Mouse (Mus musculus) liver, embryonic 14.5 days (tissue): ENCODE results near the gene B3gnt8. TPM values are rescaled to one million over a fixed set of nuclear protein-coding genes. Genes with fewer than 3 reads are reported as not detected.
A peak's percentile ranks its signal among the peaks of the same experiment; 100 is the strongest.

Experiments
- ATAC-seq: fragments of 200-750 bp; cut with Nextera tagmentation; 2 replicates; pipeline ENCODE4 v1.8.0; 2017; ENCODE audit warnings: moderate number of reproducible peaks, mild to moderate bottlenecking, moderate library complexity; ENCODE audit not compliant: insufficient read depth
- DNase-seq, 3 experiments: peaks; one replicate each; pipeline ENCODE4 v3.0.0-alpha.2; 2012 to 2013; ENCODE audit warnings: low read depth in 3 of 3, low spot score in 3 of 3
- H3K27ac ChIP-seq: fragments of 300-500 bp; sonication (generic); 2 replicates; pipeline ENCODE4 v1.5.1; 2014; ENCODE audit warnings: moderate library complexity, mild to moderate bottlenecking, control low read depth, inconsistent platforms
- H3K27me3 ChIP-seq: fragments of 300-500 bp; sonication (generic); 2 replicates; pipeline ENCODE4 v1.6.1; 2014; ENCODE audit warnings: mild to moderate bottlenecking, low read length, moderate library complexity; ENCODE audit not compliant: control insufficient read depth, insufficient read depth
- H3K36me3 ChIP-seq: fragments of 300-500 bp; sonication (generic); replicated peaks from 2 replicates; pipeline ENCODE4 v1.6.1; 2014; ENCODE audit warnings: low read depth; ENCODE audit not compliant: control insufficient read depth, insufficient read depth
- H3K4me1 ChIP-seq, 2 experiments: fragments of 200-500 bp in 1 of 2; fragments of 300-500 bp in 1 of 2; sonication (generic) in 1 of 2; replicated peaks; 2 replicates each; pipeline ENCODE4 v1.6.1; 2012 to 2014; ENCODE audit warnings: antibody characterized with exemption in 1 of 2, inconsistent platforms in 1 of 2, low read length in 1 of 2; ENCODE audit not compliant: control insufficient read depth in 2 of 2, insufficient read depth in 2 of 2
- H3K4me2 ChIP-seq: fragments of 300-500 bp; sonication (generic); 2 replicates; pipeline ENCODE4 v1.6.1; 2014; ENCODE audit warnings: low read depth, mild to moderate bottlenecking, control low read depth, moderate library complexity
- H3K4me3 ChIP-seq, 2 experiments: fragments of 200-500 bp in 1 of 2; fragments of 300-500 bp in 1 of 2; sonication (generic) in 1 of 2; 2 replicates each; pipeline ENCODE4 v1.5.1; 2012 to 2014; ENCODE audit warnings: low read depth in 2 of 2, low read length in 2 of 2, mild to moderate bottlenecking in 2 of 2, control low read depth in 1 of 2, inconsistent platforms in 1 of 2, moderate library complexity in 1 of 2; ENCODE audit not compliant: insufficient read depth in 1 of 2
- H3K9ac ChIP-seq: fragments of 300-500 bp; sonication (generic); replicated peaks from 2 replicates; pipeline ENCODE4 v1.6.1; 2014; ENCODE audit warnings: mild to moderate bottlenecking, control low read depth, moderate library complexity
- H3K9me3 ChIP-seq: fragments of 300-500 bp; sonication (generic); 2 replicates; pipeline ENCODE4 v1.6.1; 2016; ENCODE audit warnings: low read length, mixed read lengths; ENCODE audit not compliant: control insufficient read depth
- CTCF ChIP-seq: IDR thresholded peaks from 2 replicates; pipeline ENCODE4 v1.5.1; 2016; ENCODE audit warnings: antibody characterized with exemption, low read depth, control low read depth
- EP300 ChIP-seq: IDR thresholded peaks from 2 replicates; pipeline ENCODE4 v1.6.1; 2016; ENCODE audit warnings: antibody characterized with exemption, low read depth
- WGBS: fragments of 180-500 bp; shearing (Covaris S2); extraction: QIAGEN DNeasy Blood & Tissue Kit; methylation state at CpG from one replicate; pipeline ENCODE4 v1.1.7; 2014; ENCODE audit not compliant: insufficient replicate concordance; 5-methylcytosine and 5-hydroxymethylcytosine counted together
- polyA plus RNA-seq, 2 experiments: library from polyadenylated mRNA; depleted of rRNA in 1 of 2; stranded (reverse) in 1 of 2; unstranded in 1 of 2; fragments of >200 nt; fragmentation: Nextera tagmentation in 1 of 2; extraction: Ambion mirVana in 1 of 2; gene quantifications; 2 replicates each; pipeline versions ENCODE4 v1.2.1 to v1.2.3; 2012 to 2014

B3gnt8 gene
- polyA plus RNA-seq, 2 experiments, result 0.81 to 1.6 TPM

DNA sequence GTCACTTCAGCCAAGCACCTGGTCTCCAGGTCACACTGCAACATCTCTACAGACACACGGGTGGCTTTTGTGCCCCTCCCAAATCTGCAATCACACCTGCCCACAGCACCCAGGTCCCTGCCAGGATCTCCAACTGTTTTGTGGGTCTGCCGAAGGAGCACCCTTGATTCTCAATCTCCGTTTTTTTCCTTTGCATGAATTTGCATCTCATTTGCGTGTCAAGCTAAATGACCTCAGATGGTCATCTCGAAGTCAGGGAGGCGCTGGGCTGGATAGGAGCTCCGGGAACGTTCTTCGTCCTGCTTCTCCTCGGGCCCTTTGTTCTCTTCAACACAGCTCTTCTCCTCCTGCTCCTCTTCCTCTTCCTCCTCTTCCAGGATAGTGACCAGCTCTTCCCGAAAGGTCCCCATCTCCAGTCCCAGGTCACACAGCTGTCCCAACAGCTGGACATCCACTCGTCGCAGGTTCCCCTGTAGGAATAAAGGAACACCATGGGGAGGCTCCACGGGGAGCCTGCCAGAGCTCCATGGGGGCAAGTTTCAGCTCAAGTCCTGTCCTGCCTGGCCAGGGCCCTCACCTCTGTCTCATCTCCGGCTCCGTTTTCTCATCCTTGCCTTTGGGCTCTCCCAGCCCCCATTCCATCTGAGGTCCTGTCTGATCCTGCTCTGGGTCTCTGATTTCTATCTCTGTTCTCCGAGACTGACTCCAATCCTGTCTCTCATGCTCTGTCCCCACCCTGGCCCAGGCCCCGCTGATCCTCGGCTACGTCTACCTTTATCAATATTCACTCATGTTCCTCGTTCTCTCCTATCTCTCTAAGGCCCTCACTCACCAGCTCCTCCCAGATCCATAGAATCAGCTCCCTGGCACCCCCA is 11.4 kb upstream of the B3gnt8 start:
- no peak overlapping the region for H3K9ac ChIP-seq

DNA sequence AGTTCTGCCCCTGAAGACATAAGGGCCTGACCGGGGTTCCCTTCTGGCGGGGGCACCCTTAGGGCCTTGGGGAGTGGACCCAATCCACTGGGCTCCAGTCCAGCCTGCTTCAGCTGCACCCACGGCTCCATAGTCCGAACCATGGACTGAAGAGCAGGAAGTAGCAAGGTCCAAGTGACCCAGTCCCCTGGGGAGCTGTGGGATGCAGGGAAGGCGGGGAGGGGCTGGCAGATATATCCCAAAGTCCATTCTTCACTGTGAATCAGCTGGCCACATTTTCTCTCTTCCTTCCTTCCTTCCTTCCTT is 10.8 kb upstream of the B3gnt8 start, which contains the start of gene Erich4:
Gene Erich4 (minus strand): TSS at position 187 of the 306 bp plus-strand sequence.
- Histone ChIP-seq H3K9ac (no peak within 1 kb of the TSS), H3K27ac (no peak within 1 kb of the TSS)
- DNase-seq, result no peak

More for the DNA sequence above, 11.4 kb upstream of the B3gnt8 start:
- H3K27me3 ChIP-seq, result no peaks in the 10 kb centered on the region
- no peak overlapping the region for H3K27ac ChIP-seq
- 54% methylated on average over 21 of the region's 21 CpGs for WGBS
- TF ChIP-seq CTCF (no peak), EP300 (no peak)
- ATAC-seq (no peak), DNase-seq (no peak)
- peaks cover 5 to 10% of the 10 kb centered on the region in 2 experiments; a peak in 3 of 4 replicates for H3K4me1 ChIP-seq
- no peak overlapping the region for H3K4me3 ChIP-seq
- no peaks in the 10 kb centered on the region for H3K9me3 ChIP-seq
- H3K4me2 ChIP-seq, result no peak overlapping the region
- no peaks in the 10 kb centered on the region for H3K36me3 ChIP-seq

DNA sequence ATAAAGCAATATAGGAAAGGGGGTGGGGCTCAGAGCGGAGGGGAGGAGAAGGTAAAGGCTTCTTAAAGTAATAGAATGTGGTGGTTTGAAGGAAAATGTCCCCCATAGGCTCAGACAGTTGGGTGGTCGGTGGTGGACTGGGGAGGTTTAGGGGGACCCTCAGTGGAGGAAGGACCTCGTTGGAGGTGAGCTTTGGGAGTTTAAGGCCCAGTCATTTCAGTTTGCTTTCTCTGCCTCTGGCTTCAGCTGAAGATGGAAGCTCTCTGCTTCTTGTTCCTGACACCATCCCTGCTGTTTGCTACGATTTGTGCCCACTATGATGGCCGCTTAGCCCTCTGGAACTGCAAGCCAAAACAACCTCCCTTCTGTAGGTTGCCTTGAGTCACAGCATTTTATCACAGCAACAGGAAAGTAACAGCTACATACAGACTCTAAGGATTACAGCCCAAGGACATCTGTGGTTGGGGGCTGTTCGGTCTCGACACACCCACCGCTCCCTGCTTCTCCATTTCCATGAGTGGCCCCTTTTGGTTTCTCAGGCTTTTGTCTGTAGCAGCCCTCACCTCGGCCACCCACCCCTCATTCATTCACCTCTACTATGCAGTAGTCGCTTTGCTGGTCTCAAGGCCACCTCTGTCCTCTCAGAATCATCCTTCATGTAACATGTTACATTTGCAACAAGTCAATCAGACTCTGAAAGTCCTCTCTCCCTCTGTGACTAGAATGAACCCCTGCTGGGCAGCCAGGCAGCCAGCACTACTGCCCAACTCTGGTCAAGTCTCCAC is 8.9 kb upstream of the B3gnt8 start:
- 69% methylated on average over 10 of the region's 10 CpGs for WGBS
- Histone ChIP-seq H3K27me3 (no peaks in the 10 kb centered on the region), H3K4me2 (no peak overlapping the region), H3K4me3 (no peak overlapping the region), H3K9ac (no peak overlapping the region), H3K4me1 (peaks cover 6 to 11% of the 10 kb centered on the region in 2 experiments; a peak in 3 of 4 replicates), H3K9me3 (no peaks in the 10 kb centered on the region), H3K27ac (no peak overlapping the region), H3K36me3 (no peaks in the 10 kb centered on the region)
- TF ChIP-seq EP300, result no peak
- ATAC-seq, result no peak
- DNase-seq, result no peak

More for the DNA sequence above, 10.8 kb upstream of the B3gnt8 start, which contains the start of gene Erich4:
- H3K9me3 ChIP-seq, result no peaks in the 10 kb centered on the region
- no peaks in the 10 kb centered on the region for H3K36me3 ChIP-seq
- TF ChIP-seq EP300 (no peak), CTCF (no peak)
- no peaks in the 10 kb centered on the region for H3K27me3 ChIP-seq
- H3K4me2 ChIP-seq, result no peak within 1 kb of the TSS
- peaks cover 6 to 11% of the 10 kb centered on the region in 2 experiments; a peak in 3 of 4 replicates for H3K4me1 ChIP-seq
- no peak for ATAC-seq
- H3K4me3 ChIP-seq, result no peak within 1 kb of the TSS
- WGBS, result 66% methylated on average over 5 of the region's 5 CpGs

DNA sequence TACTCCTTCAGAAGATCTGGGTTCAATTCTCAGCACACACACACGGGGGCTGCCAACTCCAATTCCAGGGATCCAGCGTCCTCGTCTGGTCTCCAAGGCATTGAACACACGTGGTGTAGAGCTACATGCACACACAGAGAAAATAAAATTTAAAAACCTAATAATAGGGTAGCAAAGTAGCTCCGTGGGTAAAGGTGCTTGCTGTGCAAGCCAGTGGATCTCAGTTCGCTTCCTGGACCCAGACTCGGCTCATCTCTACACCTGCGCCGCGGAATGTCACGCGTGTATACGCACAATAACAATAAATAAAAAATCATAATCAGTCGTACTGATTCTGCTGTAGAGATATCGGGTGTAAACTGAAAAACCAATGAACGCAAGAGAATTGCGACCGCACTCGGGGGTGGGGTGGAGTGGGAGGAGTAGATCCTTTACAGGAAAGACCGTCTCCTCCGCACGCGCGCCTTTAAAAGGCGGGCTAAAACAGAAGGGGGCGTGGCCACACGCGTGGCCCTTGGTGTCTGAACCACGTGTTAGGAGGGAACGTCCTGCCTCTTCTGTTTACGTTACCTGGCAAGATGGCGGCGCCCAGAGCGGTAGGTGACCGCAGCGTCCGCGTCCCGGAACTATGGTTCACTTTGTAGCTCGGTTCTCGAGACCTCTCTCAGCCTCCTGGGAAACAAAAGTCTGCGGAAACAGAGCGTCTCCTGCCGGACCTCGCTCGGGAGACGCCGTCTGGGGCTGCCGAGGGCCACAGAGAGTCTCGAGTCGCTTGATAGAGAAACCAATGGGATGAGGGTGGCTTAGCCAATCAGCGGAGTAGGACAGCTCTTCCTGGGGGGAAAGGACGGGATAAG is 7.4 kb upstream of the B3gnt8 start, which contains the start of gene Dmac2:
Gene Dmac2 (plus strand): TSS at position 550 of the 857 bp plus-strand sequence.
- H3K9ac ChIP-seq, result peak within 1 kb of the TSS; percentile 63

More for the DNA sequence above, 7.4 kb upstream of the B3gnt8 start, which contains the start of gene Dmac2:
- H3K9me3 ChIP-seq, result no peaks in the 10 kb centered on the region
- 2% methylated on average over 53 of the region's 53 CpGs for WGBS
- H3K4me1 ChIP-seq, result peaks cover 6 to 11% of the 10 kb centered on the region in 2 experiments; a peak in 3 of 4 replicates
- DNase-seq (peak; percentile 84 to 87 (median 85)), ATAC-seq (peak; percentile 87)
- no peaks in the 10 kb centered on the region for H3K36me3 ChIP-seq
- peak within 1 kb of the TSS; percentile 64 to 79 for H3K4me3 ChIP-seq
- H3K27me3 ChIP-seq, result no peaks in the 10 kb centered on the region
- H3K4me2 ChIP-seq, result peak within 1 kb of the TSS; percentile 85
- no peak within 1 kb of the TSS for H3K27ac ChIP-seq
- TF ChIP-seq EP300 (no peak), CTCF (no peak)
